Mouse (Mus musculus) Muller cell, postnatal 12 days (primary cell): Measurements from ENCODE around the gene Fam184b.

Experiments
- DNase-seq: peaks from one replicate; pipeline ENCODE4 v3.0.0-alpha.2; 2015; ENCODE audit errors: inconsistent ontology term

Fam184b gene

DNA sequence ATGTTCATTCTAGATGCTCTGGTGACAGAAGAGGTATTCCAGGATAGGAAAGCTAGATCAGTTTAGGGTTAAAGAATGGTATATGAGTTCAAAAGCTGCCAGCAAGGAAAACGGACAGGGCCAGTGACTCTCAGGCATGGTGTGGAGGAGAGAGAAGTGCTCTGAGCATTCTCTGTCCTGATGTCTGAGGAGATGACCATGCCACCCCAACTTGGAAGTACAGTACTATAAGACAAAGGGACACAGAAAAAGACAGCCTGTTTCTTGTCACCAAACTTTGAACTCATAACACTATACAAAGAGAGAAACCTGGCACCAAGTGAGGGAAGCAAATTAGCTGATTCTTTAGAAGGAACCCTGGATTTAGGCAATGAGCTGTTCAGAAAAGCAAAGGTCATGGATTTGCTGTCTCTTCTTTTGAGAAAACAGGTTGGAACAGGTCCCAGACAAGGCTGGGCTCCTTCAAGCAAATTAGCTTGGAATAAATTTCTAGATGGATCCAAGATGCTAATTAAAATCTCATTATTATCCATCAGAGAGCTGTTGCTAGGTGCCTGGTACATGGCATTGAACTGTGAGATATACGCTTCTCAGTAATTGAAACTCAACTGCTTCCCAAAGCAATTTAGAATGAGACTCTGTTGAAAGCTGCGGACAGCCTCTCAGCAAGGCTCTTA lies 43.9 kb downstream of the Fam184b start:
- peak; percentile 45 for DNase-seq

DNA sequence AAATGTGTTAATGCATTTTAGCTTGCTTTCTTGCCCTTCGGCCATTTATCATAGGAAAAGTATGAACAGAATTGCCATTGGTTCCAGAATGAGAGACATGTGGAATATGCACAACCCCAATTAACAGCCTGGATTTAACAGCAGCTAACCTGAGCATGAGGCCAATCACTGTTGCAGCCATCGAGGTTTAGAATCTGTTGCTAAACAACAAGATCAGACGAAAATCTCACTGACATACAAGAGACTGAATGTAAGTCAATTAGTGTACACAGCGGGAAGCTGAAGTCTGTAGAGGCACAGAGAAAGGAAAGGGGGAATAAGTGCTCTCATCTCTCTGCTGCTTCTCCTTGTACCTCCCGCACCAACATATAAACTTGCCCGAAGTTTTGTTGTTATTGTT lies 46.1 kb downstream of the Fam184b start:
- no peak for DNase-seq

DNA sequence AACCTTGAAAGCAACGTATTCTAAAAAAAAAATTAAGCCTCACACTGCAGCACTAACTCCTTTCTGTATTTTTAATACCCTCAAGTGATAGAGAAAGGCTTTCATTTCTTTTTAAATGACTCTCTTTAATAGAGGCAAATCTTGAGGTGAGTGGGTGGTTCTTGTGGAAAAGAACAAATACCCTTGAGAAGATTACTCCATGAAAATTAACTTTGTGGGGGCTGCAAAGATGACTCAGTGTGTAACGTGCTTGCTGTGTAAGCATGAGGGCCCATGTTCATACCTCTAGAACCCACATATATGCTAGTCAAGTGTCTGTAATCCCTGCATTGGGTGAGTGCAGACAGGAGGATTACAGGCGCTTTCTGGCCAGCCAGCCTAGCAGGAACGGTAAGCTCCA lies 49.3 kb downstream of the Fam184b start:
- no peak for DNase-seq

GRCm38 (mm10) chr5:45584601-45585000 lies 54.8 kb downstream of the Fam184b start:
- DNase-seq, result no peak

DNA sequence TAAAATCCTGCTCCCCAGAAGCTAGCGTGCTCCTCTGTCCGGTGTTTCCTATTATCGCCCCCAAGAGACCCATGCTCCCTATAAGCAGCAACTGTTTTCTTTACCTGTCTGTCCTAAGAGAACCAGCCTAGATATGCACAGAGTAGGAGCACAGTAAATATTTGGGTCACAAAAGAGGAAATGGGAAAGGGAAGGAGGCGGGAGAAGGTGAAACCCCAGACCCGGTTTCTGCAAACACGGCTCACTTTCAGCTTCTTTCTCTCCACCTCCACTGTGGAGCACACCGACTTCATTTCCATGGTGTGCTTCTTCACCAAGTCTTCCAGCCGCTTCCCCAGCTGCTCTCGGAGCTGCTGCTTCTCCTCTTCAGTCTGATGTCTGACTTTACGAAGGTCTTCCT lies 59.1 kb downstream of the Fam184b start:
- DNase-seq, result no peak

- DNase-seq, result no peak
Observed at GRCm38 (mm10) chr5:45577376-45577775, 62.0 kb downstream of the Fam184b start.

DNA sequence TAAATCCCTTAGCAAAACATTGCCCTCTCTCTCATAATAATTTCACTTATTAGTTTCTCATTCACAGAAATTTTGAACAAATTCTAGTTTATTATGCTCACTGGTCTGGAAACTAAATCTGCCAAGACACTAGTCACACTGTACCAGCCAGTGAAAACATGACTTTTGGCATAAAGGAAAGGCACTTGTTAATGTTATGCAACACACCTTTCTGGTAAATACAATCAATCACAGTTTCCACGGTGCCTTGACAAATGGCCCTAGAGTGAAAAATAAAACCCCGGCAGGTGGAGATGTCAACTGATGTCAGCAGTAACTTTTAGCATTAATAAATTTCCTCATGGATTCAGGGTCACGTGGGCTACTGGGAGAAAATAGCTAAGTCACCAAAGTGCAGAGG lies 62.7 kb downstream of the Fam184b start:
- DNase-seq, result no peak

- DNase-seq, result no peak
Observed at GRCm38 (mm10) chr5:45572816-45573215, 66.6 kb downstream of the Fam184b start.

- DNase-seq, result peak; percentile 77
Observed at GRCm38 (mm10) chr5:45565829-45566228, 73.6 kb downstream of the Fam184b start.

- DNase-seq, result no peak
Observed at GRCm38 (mm10) chr5:45564054-45564453, 75.4 kb downstream of the Fam184b start.

- no peak for DNase-seq
Observed at GRCm38 (mm10) chr5:45549586-45549985, 89.8 kb downstream of the Fam184b start.

- DNase-seq, result peak; percentile 47
Observed at GRCm38 (mm10) chr5:45543374-45543773, 96.0 kb downstream of the Fam184b start.

DNA sequence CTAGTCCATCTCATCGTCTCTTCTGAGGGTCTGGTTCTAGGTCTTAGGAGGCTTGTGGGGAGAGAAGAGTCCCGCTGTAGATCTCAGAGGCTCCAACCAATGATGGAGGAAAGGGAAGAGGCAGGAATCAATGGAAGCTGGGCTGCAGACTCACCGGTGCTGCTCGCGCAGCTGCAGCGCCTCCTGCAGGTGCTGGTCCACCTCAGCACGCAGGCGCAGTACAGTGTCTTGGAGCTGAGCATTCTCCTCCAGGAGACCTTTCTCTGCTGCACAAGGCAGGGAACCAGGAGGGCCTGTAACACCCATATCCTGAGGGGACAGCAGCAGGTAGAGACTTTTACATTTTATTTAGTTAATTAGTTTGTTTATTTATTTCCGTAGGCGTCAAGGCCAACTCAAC lies 99.9 kb downstream of the Fam184b start:
- DNase-seq, result no peak

DNA sequence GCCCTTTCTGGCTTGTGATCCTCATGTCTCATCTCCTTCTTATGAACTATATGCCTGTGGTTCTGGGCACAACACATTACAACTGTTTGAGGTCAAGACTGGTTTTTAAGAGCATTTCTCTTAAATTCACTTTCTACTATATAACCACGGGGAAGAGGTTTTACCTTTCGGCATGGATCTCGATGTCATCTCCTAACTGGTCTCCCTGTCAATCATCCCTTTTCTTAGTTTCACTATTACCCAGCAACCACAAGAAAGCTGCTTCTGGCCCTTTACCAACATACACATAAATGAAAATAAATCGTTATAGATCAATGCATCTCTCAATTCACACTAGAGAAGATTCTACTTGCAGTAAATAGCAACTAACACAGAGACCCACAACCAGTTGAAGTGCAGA lies 104.2 kb downstream of the Fam184b start:
- DNase-seq, result no peak

DNA sequence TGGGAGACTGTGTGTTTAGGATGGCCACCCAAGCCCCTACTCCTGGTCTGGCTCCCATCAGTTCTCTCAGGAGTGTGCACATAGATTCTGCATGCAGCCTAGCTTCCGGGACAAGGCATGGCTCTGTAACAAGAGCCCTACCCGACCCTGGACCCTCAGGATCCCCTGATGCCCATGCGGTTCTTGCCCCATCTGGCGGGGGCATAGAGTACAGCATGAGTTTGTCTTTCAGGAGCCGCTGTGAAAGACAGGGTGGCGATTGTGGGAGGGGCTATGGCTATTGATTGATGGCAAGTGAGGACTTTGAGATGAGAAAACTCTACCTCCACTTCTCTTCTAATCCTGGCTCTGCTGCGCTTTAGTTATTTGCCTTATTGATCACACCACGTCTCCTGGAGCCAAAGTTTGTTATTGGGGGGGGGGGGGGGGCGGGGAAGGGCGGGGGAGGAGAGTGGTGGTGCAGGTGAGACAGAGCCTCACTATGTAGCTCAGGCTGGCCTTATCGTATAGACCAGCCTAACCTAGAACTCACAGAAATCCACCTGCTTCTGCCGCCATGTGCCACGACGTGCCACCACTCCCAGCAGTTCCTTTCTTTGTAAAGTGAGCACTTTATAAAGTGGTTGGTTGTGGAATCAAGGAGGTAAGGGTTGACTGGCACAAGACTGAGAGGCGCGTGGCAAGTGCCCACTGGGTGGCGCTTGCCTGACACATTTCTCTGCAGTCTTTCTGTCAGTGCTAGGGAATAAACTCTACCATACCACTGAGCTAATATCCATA lies 104.9 kb downstream of the Fam184b start:
- DNase-seq, result peak; percentile 60

DNA sequence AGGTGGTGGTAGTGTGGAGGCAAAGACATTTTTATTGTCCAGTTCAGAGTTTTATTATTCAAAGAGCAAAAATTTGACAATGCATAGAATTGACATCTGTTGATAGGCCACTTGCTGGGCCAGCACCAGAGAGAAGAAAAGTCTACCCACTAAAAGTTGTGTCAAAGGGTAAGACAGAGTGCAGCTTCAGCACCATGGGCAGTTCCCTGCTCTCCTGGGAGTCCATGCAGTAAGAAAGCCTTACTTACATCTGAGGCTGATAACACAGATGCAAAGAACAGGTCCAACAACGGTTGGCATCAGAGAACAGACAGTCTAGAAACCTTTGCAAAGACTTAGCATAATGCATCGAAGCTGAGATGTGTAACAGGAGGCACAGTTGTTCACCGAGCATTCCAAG lies 109.7 kb downstream of the Fam184b start:
- DNase-seq, result no peak

DNA sequence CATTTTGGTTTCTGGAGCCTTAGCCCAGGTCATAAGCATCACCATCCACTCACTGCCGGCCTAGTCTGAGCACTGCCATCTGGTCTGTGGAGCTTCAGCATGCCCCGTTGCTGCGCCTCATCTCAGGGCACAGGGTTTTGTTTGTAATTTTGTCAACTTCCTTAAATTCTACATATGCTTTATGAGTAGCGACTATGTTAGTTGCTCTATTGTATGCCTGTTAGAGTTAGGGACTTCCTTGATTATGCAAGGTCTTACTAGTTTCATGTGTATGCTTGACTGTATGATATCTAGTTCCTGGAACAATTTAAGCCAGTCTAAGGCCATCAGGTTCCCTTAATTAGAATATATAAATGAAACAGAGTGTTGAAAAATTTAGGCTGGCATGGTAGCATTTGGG lies 113.1 kb downstream of the Fam184b start:
- no peak for DNase-seq

- no peak for DNase-seq
Observed at GRCm38 (mm10) chr5:45525101-45525500, 114.3 kb downstream of the Fam184b start.

DNA sequence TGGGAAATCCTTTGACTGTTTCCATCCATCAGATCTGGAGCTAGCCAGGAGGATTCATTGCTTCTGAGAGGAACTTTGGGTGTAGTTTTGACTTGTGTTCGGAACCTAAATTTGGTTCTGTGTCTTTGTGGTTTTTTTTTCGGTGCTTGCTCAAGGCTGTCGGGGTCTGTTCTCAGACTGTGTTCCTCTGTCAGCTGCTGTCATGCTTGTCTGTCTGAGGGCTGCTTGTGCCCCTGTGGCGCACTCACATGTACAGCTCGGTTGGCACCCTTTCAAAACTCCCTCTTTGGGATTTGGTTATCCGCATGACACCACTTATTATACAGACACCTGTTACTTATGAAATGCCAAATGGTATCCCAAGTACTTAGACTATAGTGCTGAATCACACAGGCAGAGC lies 117.8 kb downstream of the Fam184b start:
- no peak for DNase-seq

DNA sequence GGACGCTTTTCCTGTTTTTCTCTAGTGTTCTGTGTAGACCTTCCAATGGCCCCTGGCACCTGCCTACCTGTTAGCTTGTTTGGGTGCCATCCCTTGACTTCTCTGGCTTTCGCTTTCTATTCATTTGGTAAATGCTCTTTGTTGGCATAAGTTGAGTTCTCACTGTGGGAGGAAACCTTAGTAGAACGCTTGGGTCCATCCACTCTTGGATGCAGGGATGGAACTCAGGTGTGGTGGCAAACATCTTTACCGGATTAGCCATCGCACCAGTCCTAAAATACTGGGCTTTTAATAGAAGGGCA lies 118.7 kb downstream of the Fam184b start:
- DNase-seq, result no peak

DNA sequence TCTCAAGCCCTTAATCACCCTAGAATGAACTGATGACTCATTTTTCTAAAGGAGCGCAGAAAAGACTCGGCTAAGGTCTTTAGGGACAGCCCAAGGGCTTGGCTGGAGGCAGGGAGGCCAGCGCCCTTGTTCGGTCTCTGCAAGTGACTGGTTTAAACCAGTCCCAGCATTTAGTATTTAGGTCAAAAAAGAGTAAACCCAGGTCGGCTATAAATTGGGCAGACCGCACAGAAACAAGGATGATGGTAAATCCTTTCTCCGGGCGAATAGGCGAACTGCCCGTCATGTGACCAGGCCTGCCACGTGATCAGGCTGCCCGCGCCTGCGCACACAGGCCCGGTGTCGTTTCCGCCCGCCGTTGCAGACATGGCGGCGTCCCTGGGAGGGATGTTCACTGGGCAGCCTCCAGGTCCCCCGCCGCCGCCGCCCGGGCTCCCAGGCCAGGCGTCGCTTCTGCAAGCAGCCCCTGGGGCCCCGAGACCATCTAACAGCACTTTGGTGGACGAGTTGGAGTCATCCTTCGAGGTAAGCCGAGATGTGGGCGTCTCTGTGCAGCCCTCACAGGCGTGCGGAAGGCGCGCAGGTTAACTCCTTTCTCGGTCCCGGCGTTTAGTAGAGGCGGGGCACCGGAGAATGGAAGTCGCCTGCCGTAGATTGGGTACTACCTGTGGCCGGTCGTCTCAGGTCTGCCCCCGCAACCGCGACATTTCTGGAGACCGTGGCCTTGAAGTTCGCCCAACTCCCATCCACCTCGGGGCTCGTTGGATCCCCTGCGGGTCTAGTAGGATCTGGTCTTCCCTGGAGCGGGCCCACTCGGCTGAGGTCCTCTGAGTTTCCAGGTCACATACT lies 119.2 kb downstream of the Fam184b start, which contains the start of gene Med28:
TSS of gene Med28 (plus strand) at position 270 of the 849 bp plus-strand sequence.
- DNase-seq, result peak; percentile 90

DNA sequence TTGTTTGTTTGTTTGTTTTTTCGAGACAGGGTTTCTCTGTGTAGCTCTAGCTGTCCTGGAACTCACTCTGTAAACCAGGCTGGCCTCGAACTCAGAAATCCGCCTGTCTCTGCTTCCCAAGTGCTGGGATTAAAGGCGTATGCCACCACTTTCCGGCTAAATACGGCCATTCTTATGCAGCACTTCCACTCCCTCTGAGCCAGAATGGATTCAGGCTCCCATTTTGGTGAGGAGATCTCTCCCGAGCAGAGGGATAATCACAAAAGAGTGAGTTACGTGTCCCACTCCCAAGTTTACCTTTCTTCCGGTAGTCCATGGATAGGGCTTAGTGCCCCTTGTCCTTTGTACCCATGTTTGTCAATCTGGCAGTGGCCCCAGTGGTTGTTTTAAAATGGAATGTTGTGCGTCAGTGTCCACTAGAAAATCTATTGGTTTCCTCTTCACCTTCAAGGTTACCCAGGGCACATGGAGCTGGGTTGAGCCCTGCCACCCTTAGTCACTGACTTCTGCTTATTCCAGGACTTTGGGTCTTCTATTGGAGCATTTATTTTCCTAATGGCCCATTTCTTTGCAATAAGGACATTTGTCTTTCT lies 124.2 kb downstream of the Fam184b start:
- no peak for DNase-seq
